Comparison of ENCODE assay signal across 12 mouse cellular contexts in the genomic region with DNA sequence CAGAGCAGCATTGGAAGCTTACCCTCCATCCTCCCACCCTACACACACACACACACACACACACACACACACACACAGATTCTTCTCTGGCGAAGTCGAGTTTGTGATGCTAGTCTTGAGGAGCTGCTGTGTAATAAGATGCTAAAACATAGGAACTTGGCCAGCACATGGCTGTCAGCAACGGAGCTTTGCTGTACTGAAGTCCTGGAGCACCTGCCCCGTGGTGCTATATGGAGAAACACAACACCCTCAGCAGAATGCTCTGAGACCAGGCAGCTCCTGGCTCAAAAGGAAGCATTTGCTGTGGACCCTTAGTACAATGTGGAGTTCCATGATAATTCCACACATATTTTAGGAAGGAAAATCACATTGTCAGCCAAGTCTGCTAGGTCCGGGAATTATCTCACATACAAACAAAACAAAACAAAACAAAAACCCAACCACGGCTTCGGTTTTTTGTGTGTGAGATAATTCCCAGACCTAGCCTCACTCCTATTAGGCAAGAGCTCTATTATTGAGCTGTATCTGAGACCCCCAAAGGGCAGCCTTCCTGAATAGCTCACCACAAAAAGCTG. TPM values are rescaled to one million over a fixed set of nuclear protein-coding genes. Genes with fewer than 3 reads are reported as not detected.
DNase-seq lines count a peak whose midpoint lies in the region; ATAC-seq and TF ChIP-seq lines count a peak whose summit lies in the region.
"Had no signal": no experiment of that assay in that cellular context is flagged by ENCODE, and none has a peak within 500 bp of the region (broad histone marks: within the 10 kb centered on the region; RNA-seq: fewer than 3 reads in every experiment).

No protein-coding gene starts in this region.

- no peaks in the 10 kb centered on the region for H3K9me3 ChIP-seq in embryonic facial prominence, embryonic 13.5 days
- H3K9me3 ChIP-seq in embryonic facial prominence, embryonic 10.5 days, result peaks cover 5% of the 10 kb centered on the region; the same call in 1 of the 2 replicates
- H3K9me3 ChIP-seq in kidney, postnatal 0 days (replicated peaks; ENCODE audit: low read length), result no peaks in the 10 kb centered on the region
- peaks cover 4% of the 10 kb centered on the region; the same call in 1 of the 2 replicates for H3K9me3 ChIP-seq in heart, embryonic 14.5 days (ENCODE audit: control insufficient read depth, low read length)
- H3K9me3 ChIP-seq in hindbrain, embryonic 13.5 days, result no peaks in the 10 kb centered on the region

- no peak for DNase-seq in embryonic facial prominence, embryonic 10.5 days (ENCODE audit: low spot score)
- peak; percentile 62 for DNase-seq in kidney, postnatal 0 days (ENCODE audit: low spot score)
- no peak for DNase-seq in kidney, adult 11 months
- DNase-seq in Muller cell, postnatal 12 days (ENCODE audit: inconsistent ontology term), result peak; percentile 43
- no peak for DNase-seq in cerebellum, adult 11-12 months
- DNase-seq: embryo, embryonic 11 days; liver, embryonic 13.5 days; right cerebral cortex, postnatal 14 days had no signal

- H3K9ac ChIP-seq in embryonic facial prominence, embryonic 13.5 days, result no peak overlapping the region
- H3K9ac ChIP-seq in kidney, postnatal 0 days (ENCODE audit: low read depth, low read length), result no peak overlapping the region
- peak overlapping the region; percentile 11; the same call in 1 of the 2 replicates for H3K9ac ChIP-seq in heart, embryonic 14.5 days (ENCODE audit: low read length)
- no peak overlapping the region for H3K9ac ChIP-seq in hindbrain, embryonic 13.5 days
- H3K9ac ChIP-seq: liver, embryonic 13.5 days; midbrain, embryonic 12.5 days had no signal

- no peak for TF ChIP-seq CTCF in kidney, postnatal 0 days (IDR thresholded peaks at IDR 0.05; ENCODE audit: low read depth)

- H3K4me3 ChIP-seq in embryonic facial prominence, embryonic 13.5 days, result no peak overlapping the region
- H3K4me3 ChIP-seq in embryonic facial prominence, embryonic 10.5 days, result no peak overlapping the region
- no peak overlapping the region for H3K4me3 ChIP-seq in kidney, postnatal 0 days (replicated peaks; ENCODE audit: low read depth, low read length)
- no peak overlapping the region for H3K4me3 ChIP-seq in heart, embryonic 14.5 days (ENCODE audit: control insufficient read depth in 1 of 2, insufficient read depth in 1 of 2, low read depth in 1 of 2, low read length in 2 of 2)
- H3K4me3 ChIP-seq in hindbrain, embryonic 13.5 days, result no peak overlapping the region
- H3K4me3 ChIP-seq: liver, embryonic 13.5 days; midbrain, embryonic 12.5 days had no signal

- H3K27me3 ChIP-seq in embryonic facial prominence, embryonic 13.5 days, result no peaks in the 10 kb centered on the region
- no peaks in the 10 kb centered on the region for H3K27me3 ChIP-seq in embryonic facial prominence, embryonic 10.5 days (replicated peaks; ENCODE audit: low read depth, poor library complexity, severe bottlenecking)
- H3K27me3 ChIP-seq in kidney, postnatal 0 days (ENCODE audit: insufficient read depth, low read length), result no peaks in the 10 kb centered on the region
- H3K27me3 ChIP-seq in heart, embryonic 14.5 days (ENCODE audit: control insufficient read depth, insufficient read depth, low read length), result no peaks in the 10 kb centered on the region
- H3K27me3 ChIP-seq in hindbrain, embryonic 13.5 days, result no peaks in the 10 kb centered on the region
- H3K27me3 ChIP-seq: liver, embryonic 13.5 days; midbrain, embryonic 12.5 days had no signal

- H3K4me2 ChIP-seq in embryonic facial prominence, embryonic 13.5 days, result no peak overlapping the region
- no peak overlapping the region for H3K4me2 ChIP-seq in kidney, postnatal 0 days (ENCODE audit: low read length)
- H3K4me2 ChIP-seq in heart, embryonic 14.5 days (ENCODE audit: low read length), result peak overlapping the region; percentile 27
- H3K4me2 ChIP-seq in hindbrain, embryonic 13.5 days, result no peak overlapping the region
- H3K4me2 ChIP-seq: liver, embryonic 13.5 days; midbrain, embryonic 12.5 days had no signal

- no peaks in the 10 kb centered on the region for H3K36me3 ChIP-seq in embryonic facial prominence, embryonic 13.5 days
- H3K36me3 ChIP-seq in embryonic facial prominence, embryonic 10.5 days (replicated peaks), result no peaks in the 10 kb centered on the region
- H3K36me3 ChIP-seq in kidney, postnatal 0 days (ENCODE audit: insufficient read depth, low read length), result no peaks in the 10 kb centered on the region
- no peaks in the 10 kb centered on the region for H3K36me3 ChIP-seq in heart, embryonic 14.5 days (ENCODE audit: control insufficient read depth, insufficient read depth, low read length)
- H3K36me3 ChIP-seq in hindbrain, embryonic 13.5 days, result no peaks in the 10 kb centered on the region
- H3K36me3 ChIP-seq: liver, embryonic 13.5 days; midbrain, embryonic 12.5 days had no signal

- ATAC-seq in embryonic facial prominence, embryonic 13.5 days (ENCODE audit: insufficient number of reproducible peaks, insufficient read depth, low FRiP score, low TSS enrichment, low read depth), result no peak
- ATAC-seq in kidney, postnatal 0 days (replicated peaks; ENCODE audit: low FRiP score, low read depth), result no peak
- ATAC-seq in heart, embryonic 14.5 days (ENCODE audit: insufficient number of reproducible peaks, insufficient read depth, low FRiP score, low read depth), result no peak
- ATAC-seq in hindbrain, embryonic 13.5 days (ENCODE audit: low FRiP score), result no peak

- H3K4me1 ChIP-seq in embryonic facial prominence, embryonic 13.5 days, result peaks cover 35% of the 10 kb centered on the region
- peaks cover 23% of the 10 kb centered on the region for H3K4me1 ChIP-seq in embryonic facial prominence, embryonic 10.5 days
- H3K4me1 ChIP-seq in kidney, postnatal 0 days (replicated peaks; ENCODE audit: insufficient read depth, low read length), result peaks cover 4% of the 10 kb centered on the region; the same call in 1 of the 2 replicates
- H3K4me1 ChIP-seq in heart, embryonic 14.5 days (ENCODE audit: control insufficient read depth in 2 of 2, insufficient read depth in 2 of 2, low read length in 2 of 2), result peaks cover 26 to 37% of the 10 kb centered on the region in 2 experiments
- peaks cover 14% of the 10 kb centered on the region for H3K4me1 ChIP-seq in hindbrain, embryonic 13.5 days (replicated peaks)

- WGBS in embryonic facial prominence, embryonic 13.5 days, result 58% methylated on average over 7 of the region's 7 CpGs
- 74% methylated on average over 7 of the region's 7 CpGs for WGBS in embryonic facial prominence, embryonic 10.5 days
- 61% methylated on average over 7 of the region's 7 CpGs for WGBS in kidney, postnatal 0 days
- WGBS in heart, embryonic 14.5 days, result 54% methylated on average over 7 of the region's 7 CpGs
- WGBS in hindbrain, embryonic 13.5 days, result 80% methylated on average over 7 of the region's 7 CpGs

- H3K27ac ChIP-seq in embryonic facial prominence, embryonic 13.5 days, result peak overlapping the region; percentile 28; the same call in 1 of the 2 replicates
- H3K27ac ChIP-seq in embryonic facial prominence, embryonic 10.5 days (replicated peaks), result no peak overlapping the region
- H3K27ac ChIP-seq in kidney, postnatal 0 days, result peak overlapping the region; percentile 51; the same call in 1 of the 2 replicates
- peak overlapping the region; percentile 46 to 69 for H3K27ac ChIP-seq in heart, embryonic 14.5 days (replicated peaks in 1 of 2; ENCODE audit: control insufficient read depth in 1 of 2, insufficient read depth in 1 of 2, low read depth in 2 of 2, low read length in 2 of 2)
- H3K27ac ChIP-seq in hindbrain, embryonic 13.5 days, result no peak overlapping the region
- H3K27ac ChIP-seq: liver, embryonic 13.5 days had no signal

RNA-seq across cellular contexts. Expression of gene Mcur1, which starts 36.0 kb away (rescaled TPM):
- 13.8 and 16.0 TPM in 2 replicates for polyA plus RNA-seq in embryonic facial prominence, embryonic 13.5 days (2015; fragmentation: Nextera tagmentation; extraction: Ambion mirVana)
- polyA plus RNA-seq in embryonic facial prominence, embryonic 10.5 days (2016; fragmentation: Nextera tagmentation; extraction: Ambion mirVana), result 9.5 and 10.1 TPM in 2 replicates
- 37.0 and 37.3 TPM in 2 replicates for polyA plus RNA-seq in kidney, postnatal 0 days (2015; fragmentation: Nextera tagmentation; extraction: Ambion mirVana)
- polyA plus RNA-seq in heart, embryonic 14.5 days (2014; fragmentation: Nextera tagmentation; extraction: Ambion mirVana), result 21.4 and 23.1 TPM in 2 replicates
- polyA plus RNA-seq in hindbrain, embryonic 13.5 days (2015; fragmentation: Nextera tagmentation; extraction: Ambion mirVana), result 7.9 and 8.4 TPM in 2 replicates

RNA-seq across cellular contexts. Expression of gene Ranbp9, which starts 42.9 kb away (rescaled TPM):
- polyA plus RNA-seq in embryonic facial prominence, embryonic 13.5 days (2015; fragmentation: Nextera tagmentation; extraction: Ambion mirVana), result 11.0 and 11.1 TPM in 2 replicates
- 7.8 and 8.0 TPM in 2 replicates for polyA plus RNA-seq in embryonic facial prominence, embryonic 10.5 days (2016; fragmentation: Nextera tagmentation; extraction: Ambion mirVana)
- polyA plus RNA-seq in kidney, postnatal 0 days (2015; fragmentation: Nextera tagmentation; extraction: Ambion mirVana), result 10.6 and 10.7 TPM in 2 replicates
- 8.8 and 13.7 TPM in 2 replicates for polyA plus RNA-seq in heart, embryonic 14.5 days (2014; fragmentation: Nextera tagmentation; extraction: Ambion mirVana)
- polyA plus RNA-seq in hindbrain, embryonic 13.5 days (2015; fragmentation: Nextera tagmentation; extraction: Ambion mirVana), result 10.4 and 12.9 TPM in 2 replicates

Comparison
In these comparisons a context has a peak if more than half of its experiments do, and no peak if none do; other contexts are left out.
1. H3K27ac ChIP-seq: peak in embryonic facial prominence, embryonic 13.5 days (single experiment), kidney, postnatal 0 days (single experiment) and heart, embryonic 14.5 days (2 of 2); none in embryonic facial prominence, embryonic 10.5 days (single experiment) and hindbrain, embryonic 13.5 days (single experiment).
2. DNase-seq: peak in kidney, postnatal 0 days (single experiment) and Muller cell, postnatal 12 days (single experiment); none in embryonic facial prominence, embryonic 10.5 days (single experiment), kidney, adult 11 months (single experiment) and cerebellum, adult 11-12 months (single experiment).